Mouse (Mus musculus) cerebellum, adult 9-10 months (tissue): Measurements from ENCODE around the gene Btnl6.
"Not testable (repeated sequence)": the region's sequence is repeated elsewhere in the genome, so short reads cannot be mapped to it uniquely, and the experiment has no call there.

Experiments
- DNase-seq: peaks from one replicate; pipeline ENCODE4 v3.0.0; 2022

The Btnl6 gene

DNA sequence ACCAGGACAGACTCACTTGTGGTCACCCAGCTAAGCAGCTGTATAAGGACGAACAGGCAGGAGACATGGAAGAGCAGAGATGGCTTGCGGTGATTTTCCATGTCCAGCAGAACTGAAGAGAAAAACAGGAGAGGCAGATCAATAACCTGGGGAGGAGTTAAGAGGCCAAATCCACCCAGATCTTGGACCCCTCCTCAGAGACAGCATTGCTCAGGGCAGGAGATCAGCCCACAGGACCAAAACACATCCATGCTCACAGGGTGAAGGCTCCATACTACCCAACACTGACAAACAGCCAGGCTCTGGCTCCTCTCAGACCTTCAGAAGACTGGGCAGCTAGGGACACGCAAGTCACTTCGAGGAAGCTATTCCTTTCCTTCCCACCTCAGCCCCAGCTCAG is at the start of gene Btnl6:
Gene Btnl6 (minus strand): TSS at position 101 of the 400 bp plus-strand sequence.
- no peak for DNase-seq

DNA sequence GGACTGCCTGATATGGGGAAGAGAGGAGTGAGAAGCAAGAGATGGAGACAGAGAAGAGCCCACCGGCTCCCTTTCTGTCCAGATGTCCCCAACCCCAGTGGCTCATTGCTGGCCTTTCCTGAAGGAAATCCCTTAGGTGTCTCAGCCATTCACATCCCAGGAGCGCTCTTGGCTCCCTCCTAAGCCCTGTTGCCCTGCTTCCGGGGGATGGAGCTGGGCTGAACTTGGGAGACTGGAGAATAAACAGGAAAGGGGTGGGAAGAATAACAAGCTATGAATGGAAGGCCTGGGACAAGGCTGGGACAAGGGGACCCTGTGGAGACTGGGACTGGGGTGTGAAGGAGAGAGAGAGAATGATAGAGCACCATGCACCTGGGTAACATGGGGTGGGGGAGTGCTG is 47.6 kb upstream of the Btnl6 start:
- no peak for DNase-seq

DNA sequence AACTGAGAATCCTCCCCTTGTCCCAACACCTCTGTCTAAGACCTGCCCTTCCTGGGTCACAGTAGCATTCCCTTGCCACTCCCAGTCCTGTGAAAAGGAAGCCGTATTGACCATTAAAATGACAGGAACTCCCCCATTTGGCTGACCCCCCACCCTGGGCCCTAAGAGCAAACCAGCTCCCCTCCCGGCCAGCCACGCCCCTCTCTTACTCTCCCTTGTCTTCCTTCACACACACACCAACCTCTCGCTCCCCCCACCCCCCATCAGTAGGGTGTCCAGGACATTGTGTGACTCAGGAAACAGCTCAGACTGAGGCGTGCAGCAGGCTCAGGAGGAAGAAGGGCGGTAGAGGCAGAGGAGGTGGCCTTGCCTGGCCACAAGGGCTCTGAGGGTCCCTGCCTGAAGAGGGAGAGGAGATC is 46.9 kb upstream of the Btnl6 start, which contains the start of gene Notch4:
Gene Notch4 (plus strand): TSS at position 266 of the 419 bp plus-strand sequence.
- no peak for DNase-seq

DNA sequence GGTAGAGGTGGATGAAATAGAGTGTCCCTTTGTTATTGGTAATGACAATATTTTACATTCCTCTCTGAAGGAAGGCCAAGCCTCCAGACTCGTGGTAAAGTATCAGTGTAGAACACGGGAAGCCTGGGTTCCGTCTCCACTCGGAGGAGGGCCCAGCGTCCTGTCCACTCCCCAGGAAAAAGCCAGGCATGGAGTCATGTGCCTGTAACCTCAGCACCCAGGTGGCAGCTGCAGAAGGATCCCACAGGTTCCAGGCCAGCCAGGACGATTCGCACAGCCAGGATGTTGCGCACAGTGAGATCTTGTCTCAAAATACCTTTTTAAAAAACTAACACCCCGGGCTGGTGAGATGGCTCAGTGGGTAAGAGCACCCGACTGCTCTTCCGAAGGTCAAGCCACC is 46.2 kb upstream of the Btnl6 start:
- DNase-seq, result no peak

DNA sequence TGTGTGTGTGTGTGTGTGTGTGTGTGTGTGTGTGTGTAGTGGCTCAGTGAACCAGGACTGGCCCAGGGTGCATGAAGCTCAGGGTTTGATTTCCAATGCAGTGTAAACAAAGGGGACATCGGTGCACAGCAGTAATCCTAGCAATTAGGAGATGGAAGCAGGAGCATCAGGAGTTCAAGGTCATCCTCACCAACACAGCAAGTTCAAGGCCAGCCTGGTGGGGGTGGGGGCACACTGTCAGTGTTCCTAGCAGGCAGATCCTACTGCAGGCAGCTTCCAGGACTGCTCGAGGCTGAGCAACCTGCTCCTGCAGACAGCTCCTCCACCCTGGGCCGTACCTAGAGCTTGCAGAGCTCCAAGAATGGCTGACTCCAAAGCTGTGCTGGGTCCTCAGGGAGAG is 45.4 kb upstream of the Btnl6 start:
- DNase-seq, result no peak

DNA sequence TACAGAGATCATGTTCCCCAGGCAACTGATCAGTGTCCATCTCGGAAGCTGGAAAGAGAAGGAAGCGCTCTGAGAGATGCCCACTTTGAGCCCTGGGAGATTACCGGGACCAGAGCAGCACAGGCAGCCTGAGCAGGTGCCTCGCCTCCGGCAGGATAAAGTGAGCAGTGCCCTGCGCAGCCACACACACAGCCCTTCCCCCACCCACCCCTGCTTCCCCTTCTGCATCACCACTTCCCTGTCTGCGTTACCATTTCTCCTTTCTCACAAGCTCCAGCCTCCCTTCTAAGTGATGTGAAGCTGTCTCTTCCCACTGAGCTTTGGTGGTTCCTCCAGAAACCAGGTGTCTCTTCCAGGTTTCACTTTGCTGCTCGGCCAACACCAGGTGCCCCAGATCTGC is 44.0 kb upstream of the Btnl6 start:
- DNase-seq, result no peak

DNA sequence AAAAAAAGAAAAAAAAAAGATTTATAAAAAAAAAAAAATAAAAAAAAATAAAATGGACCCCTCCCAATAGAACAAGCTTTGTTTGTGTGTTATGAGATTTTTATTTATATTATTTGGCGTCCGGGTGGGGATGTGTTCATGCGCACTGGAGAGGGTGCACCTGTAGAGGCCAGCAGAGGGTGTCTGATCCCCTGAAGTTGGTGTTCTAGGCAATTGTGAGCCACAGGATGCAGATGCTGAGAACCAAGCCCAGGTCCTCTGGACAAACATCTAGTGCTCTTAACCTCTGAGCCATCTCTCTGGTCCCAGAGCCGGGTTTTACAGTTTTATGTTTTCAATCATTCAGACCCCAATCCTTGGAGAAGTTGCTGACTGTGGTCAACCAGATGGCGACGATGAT is 43.3 kb upstream of the Btnl6 start:
- no peak for DNase-seq

DNA sequence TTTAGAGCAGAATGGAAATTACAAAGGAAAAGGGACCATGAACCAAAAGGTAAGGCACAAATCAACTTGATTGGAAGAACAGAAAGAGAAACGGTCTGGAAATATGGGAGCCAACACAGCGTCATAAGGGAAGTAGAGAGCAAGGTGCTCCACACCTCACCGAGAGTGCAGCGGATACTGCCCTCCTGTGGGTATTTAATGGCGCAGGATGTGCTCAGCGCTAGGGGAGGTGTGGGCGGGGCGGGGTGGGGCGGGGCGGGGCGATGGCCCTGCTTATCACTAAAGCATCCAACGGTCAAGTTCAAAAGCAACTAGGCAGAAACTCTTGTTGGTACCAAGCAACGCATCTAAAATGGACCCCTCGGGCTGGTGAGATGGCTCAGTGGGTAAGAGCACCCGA is 42.7 kb upstream of the Btnl6 start:
- no peak for DNase-seq

DNA sequence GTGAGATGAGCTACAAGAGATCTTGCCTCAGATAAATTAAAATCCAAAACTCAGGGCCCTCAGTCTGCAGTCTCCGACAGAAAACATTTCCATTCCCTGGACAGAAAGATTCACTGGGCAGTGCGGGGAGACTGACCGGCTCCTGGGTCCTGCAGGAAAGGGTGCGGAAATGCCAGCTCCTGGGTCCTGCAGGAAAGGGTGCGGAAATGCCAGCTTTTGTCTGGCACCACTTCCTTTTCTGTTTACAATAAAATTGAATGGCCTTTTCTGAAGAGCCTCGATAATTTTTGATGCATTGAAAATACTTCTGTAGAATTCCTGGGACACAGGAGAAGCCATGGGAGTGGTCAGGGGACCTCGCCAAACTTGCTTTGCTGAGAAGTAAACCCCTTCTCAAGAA is 42.0 kb upstream of the Btnl6 start:
- no peak for DNase-seq

DNA sequence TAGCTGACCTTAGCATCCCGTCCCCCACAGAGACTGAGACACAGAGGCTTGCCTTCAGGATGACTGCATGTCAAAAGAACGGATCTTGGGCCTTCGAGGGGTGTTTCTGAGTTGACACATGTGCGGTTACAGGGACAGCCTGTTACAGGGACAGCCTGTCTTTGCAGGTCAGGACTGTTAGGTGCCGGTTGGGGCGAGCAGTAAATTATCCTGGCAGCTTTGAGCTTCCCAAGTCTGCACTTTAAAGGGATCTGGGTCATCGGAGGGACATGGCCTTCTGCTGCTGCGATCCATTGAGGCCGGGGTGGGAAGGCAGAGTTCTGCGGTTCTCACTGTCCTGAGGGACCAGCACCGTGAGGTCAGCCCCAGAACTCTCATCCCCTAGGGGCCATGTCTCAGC is 40.3 kb upstream of the Btnl6 start:
- no peak for DNase-seq

DNA sequence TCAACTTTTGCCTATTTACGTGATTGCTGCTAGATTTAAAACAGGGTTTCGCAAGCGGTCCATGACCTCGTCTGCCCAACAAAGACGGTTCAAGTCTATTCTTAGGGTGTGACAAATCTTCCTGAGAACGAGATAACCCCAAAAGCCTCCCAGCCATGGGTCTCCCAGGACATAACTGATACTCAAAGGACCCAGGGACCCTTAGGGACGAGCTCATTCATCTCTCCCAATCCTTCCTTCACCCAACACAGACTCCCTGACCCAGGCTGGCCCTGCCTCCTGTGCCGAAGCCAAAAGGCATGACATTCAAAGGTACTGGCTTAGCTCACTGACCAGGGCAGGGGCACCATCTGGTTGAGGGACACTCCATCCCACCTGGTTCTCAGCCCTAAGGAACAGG is 39.3 kb upstream of the Btnl6 start:
- no peak for DNase-seq

DNA sequence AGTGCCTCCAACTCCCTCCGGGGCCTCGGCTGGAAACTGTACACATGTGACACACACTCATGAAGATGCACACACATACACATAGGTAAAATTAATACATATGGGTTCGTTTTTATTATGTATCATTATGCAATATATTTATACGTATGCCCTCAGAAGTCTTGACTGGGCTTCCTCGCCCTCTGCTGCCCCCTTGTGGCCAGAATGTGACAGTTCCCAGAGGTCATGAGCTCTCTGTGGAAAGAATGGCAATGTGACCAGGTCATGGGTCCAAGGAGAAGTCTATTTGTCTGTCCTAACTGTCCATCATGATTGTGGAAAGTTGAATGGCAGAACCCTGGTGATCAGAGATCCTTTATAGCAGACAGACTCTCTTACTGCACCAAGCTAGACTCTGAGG is 38.3 kb upstream of the Btnl6 start:
- peak; percentile 72 for DNase-seq

DNA sequence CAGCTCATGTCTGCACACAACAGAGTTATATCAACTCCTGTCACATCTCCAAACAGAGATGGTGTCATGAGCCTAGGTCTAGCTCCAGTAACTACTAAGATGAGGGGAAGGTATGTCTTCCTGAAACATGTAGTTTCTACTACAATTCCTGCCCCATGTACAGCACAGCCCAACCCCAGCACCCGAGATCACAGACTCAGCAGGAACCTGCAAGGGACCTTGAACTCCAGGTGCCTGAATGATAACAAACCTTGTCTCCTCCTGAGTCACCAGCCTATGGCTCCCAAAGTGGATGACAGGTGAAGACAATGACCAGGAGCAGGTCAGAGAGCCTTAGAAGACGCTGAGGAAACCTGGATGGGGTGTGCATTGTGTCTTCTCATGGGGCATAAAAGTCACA is 32.7 kb upstream of the Btnl6 start:
- no peak for DNase-seq

DNA sequence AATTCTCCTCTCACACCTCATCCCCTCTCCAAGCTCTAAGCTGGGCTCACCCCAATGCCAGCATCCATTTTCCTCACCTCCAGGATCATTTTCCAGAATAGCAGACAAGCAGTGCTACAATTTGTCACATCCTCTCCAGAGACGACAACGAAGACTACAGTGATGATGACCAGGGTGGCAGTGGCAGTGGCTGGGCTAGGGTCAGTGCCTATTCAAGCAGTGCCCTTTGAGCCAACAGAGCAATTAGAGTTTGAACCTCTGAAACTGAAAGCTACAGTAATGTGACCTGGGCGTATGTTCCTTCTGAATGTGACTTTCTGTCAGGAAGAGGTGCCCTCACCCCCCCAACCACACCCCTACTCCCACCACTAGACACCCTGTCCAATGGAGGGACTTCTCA is 32.0 kb upstream of the Btnl6 start:
- DNase-seq, result no peak

DNA sequence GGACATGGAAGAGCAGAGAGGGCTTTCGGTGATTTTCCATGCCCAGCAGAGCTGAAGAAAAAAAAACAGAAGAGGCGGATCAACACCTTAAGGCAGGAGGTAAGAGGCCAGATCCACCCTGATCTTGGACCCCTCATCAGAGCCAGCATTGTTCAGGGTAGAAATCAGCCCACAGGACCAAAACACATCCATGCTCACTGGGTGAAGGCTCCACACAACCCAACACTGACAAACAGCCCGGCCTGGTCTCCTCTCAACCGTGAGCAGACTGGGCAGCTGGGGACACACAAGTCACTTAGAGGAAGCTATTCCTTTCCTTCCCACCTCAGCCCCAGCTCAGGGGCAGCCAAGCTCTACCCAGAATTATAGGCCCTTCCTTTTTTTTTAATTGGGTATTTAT is 30.4 kb upstream of the Btnl6 start:
- DNase-seq, result no peak

DNA sequence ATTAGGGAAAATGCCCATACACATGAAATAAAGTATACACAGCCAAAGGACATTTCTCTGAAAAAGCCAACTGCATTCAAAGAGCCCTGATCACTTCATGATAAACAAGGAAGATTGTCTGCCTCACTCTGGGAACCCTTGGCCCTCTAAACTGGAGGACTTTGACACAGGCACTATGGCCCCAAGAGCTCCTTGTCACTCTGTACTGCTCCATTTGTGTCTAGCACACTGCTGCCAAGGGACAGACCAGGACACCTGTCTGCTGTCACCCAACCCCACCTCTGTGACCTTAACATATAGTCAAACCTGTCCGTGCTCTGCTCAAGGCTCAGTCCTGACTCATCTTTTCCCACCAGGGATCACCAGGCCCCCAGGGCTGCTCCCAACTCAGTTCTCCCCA is 29.6 kb upstream of the Btnl6 start:
- DNase-seq, result no peak

DNA sequence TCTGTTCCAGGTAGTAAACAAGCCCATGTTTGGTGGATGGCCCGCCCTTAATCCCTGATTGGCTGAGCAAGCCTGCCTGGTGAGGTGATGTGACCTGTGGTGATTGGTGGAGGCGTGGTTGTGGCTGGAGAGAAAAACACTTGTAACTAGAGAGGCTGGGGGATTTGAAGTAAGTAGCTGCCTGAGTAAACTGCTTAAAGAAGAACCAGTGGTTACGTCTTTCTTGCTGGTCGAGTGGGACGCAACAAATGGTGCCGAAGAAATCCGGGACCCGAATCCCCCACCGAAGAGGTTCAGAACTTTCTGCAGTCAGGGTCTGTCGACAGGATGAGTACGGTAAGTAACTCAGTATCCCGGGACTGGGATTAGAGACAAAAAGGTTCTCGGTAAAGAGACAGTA is 26.4 kb upstream of the Btnl6 start:
- DNase-seq, result not testable (repeated sequence)

DNA sequence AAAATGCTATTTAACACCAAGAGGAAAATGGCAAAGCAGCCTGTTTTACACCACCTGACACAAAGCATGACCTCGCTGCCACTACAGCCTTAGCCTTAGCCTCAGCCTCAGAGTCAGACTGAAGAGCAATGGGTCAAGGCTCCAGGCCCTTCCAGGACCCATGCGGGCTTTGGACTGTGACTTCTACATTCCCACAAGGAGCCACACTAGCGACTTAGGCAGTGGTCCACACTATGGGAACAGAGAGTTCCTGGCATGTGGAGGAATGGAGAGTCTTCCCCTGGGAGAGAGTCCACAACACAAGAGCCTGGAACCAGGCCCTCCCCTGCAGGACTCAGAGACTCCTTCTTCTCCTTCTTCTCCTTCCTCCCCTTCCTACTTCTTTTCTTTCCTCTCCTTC is 15.5 kb upstream of the Btnl6 start:
- DNase-seq, result no peak

DNA sequence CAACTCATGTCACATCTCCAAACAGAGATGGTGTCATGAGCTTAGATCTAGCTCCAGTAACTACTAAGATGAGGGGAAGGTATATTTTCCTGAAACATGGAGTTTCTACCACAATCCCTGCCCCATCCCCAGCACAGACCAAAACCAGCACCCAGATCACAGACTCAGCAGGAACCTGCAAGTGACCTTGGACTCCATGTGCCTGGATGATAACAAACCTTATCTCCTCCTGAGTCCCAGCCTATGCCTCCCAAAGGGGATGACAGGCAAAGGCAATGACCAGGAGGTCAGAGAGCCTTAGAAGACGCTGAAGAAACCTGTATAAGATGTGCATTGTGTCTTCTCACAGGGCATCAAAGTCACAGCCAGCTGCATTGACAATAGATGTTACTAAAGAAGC is 1.8 kb upstream of the Btnl6 start:
- no peak for DNase-seq

DNA sequence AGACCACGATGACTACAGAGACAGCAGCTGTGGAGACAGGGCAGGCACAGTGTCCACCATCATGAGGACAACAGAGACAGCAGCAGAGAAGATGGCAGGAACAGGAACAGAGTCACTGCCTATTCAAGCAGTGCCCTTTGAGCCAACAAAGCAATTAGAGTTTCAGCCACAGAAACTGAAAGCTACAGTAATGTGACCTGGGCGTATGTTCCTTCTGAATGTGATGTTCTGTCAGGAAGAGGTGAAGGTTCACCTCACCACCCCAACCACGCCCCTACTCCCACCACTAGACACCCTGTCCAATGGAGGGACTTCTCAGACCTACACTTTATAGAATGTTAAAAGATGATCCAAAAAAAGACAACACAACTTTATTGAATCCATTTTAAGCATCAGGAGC is 1.4 kb upstream of the Btnl6 start:
- not testable (repeated sequence) for DNase-seq

DNA sequence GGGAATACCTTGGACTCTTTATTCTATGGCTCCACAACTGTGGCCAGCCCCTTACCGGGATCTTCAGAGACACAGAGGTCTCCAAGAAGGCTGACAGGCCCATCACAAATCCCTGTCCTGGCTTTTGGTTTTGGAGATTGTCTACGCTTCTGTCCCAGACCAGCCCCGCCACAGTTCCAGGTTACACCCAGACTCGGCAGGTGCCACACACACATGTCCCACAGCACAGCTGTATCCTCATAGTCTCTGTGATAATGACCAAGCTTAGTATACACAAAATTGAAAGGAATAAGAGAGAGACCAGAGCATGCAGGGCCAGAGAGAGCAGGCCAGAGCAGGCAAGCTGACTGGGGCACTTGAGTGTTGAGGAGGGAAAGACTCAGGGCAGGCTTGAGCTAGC is 643 bp upstream of the Btnl6 start:
- DNase-seq, result no peak

DNA sequence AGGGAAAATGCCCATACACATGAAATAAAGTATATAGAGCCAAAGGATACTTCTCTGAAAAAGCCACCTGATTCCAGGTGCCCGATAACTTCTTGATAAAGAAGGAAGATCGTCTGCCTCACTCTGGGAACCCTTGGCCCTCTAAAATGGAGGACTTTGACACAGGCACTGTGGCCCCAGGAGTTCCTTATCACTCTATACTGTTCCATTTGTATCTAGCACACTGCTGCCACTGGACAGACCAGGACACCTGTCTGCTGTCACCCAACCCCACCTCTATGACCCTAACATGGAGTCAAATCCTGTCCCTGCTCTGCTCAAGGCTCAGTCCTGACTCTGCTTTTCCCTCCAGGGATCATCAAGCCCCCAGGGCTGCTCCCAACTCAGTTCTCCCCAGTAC is 638 bp downstream of the Btnl6 start:
- DNase-seq, result no peak

DNA sequence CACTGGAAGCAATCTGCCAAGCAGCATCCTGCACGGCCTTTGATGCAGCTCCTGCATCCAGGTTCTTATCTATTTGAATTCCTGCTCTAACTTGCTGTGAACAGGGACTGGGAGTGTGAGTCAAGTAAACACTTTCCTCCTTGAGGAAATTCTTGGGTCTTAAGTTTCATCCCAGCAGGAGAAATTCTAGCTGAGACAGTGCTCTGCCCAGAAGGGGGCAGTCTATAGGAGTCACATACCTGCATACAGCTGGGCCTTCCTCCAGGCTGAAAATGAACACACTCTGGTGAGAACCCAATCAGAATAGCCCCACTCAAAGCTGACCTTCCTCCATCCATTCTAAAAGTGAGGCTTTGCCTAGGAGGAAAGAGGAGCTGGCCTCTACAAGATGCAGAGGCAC is 5.4 kb downstream of the Btnl6 start:
- DNase-seq, result not testable (repeated sequence)

DNA sequence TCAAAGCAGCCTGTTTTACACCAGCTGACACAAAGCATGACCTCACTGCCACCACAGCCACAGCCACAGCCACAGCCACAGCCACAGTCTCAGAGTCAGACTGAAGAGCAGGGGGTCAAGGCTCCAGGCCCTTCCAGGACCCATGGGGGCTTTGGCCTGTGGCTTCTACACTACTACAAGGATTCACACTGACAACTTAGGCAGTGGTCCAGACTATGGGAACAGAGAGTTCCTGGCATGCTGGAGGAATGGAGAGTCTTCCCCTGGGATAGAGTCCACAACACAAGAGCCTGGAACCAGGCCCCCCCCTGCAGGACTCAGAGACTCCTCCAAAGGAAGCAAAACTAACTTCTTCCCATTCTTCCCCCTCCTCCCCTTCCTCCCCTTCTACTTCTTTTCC is 9.6 kb downstream of the Btnl6 start:
- no peak for DNase-seq

DNA sequence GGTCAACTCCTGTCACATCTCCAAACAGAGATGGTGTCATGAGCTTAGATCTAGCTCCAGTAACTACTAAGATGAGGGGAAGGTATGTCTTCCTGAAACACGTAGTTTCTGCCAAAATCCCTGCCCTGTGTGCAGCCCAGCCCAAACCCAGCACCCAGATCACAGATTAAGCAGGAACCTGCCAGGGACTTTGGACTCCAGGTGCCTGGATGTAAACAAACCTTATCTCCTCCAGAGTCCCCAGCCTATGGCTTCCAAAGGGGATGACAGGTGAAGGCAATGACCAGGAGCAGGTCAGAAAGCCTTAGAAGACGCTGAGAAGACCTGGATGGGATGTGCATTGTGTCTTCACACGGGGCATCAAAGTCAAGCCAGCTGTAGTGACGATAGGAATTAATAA is 19.4 kb downstream of the Btnl6 start:
- DNase-seq, result not testable (repeated sequence)

DNA sequence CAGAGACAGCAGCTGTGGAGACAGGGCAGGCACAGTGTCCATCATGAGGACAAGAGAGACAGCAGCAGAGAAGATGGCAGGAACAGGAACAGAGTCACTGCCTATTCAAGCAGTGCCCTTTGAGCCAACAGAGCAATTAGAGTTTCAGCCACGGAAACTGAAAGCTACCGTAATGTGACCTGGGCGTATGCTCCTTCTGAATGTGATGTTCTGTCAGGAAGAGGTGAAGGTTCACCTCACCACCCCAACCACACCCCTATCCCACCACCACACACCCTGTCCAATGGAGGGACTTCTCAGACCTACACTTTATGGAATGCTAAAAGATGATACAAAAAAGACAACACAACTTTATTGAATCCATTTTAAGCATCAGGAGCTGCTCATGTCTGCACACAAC is 19.8 kb downstream of the Btnl6 start:
- DNase-seq, result not testable (repeated sequence)
